In the genomic region with DNA sequence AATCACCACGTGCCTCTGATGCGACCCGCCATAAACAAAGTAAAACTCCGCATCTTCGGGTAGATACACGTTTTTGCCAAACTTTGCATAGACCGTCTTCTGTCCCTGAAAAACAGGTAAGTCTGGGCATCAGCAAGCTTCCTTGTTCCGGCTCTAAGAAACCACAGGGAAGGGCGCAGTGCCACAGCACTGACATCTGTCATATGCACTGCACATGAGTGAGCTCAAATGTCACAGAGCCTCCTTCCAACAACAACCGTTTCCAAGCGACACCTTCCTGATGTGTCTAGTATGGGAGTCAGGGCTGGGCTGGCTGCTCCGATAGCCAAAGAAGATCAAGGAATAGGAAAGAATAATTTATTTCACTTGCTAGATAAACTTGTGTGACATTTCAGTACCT, we compare ENCODE assay signal across 28 mouse cellular contexts.
"Had no signal": no experiment of that assay in that cellular context is flagged by ENCODE, and none has a peak within 500 bp of the region (broad histone marks: within the 10 kb centered on the region; RNA-seq: fewer than 3 reads in every experiment).

No protein-coding gene starts in this region.

- H3K4me3 ChIP-seq: gastrocnemius, adult 2 months; heart, adult 2 months; heart, embryonic 13.5 days; heart, embryonic 15.5 days; hindbrain, embryonic 10.5 days; hindbrain, embryonic 12.5 days; intestine, embryonic 15.5 days; layer of hippocampus, adult 2 months; left cerebral cortex, adult 2 months; limb, embryonic 10.5 days; limb, embryonic 12.5 days had no signal

- H3K4me2 ChIP-seq: heart, embryonic 11.5 days; heart, embryonic 13.5 days; heart, embryonic 15.5 days; hindbrain, embryonic 12.5 days; hindbrain, embryonic 14.5 days; intestine, embryonic 15.5 days; limb, embryonic 12.5 days; liver, embryonic 11.5 days had no signal

- H3K9me3 ChIP-seq: heart, embryonic 15.5 days; hindbrain, embryonic 12.5 days; intestine, embryonic 15.5 days; limb, embryonic 10.5 days; limb, embryonic 12.5 days had no signal

- H3K27me3 ChIP-seq: heart, embryonic 13.5 days; heart, embryonic 15.5 days; hindbrain, embryonic 12.5 days; intestine, embryonic 15.5 days; limb, embryonic 12.5 days had no signal

- ATAC-seq: hindbrain, embryonic 16.5 days; inflammation-experienced regulatory T-cells, adult 6 months; intestine, embryonic 15.5 days; intestine, postnatal 0 days had no signal

- H3K4me1 ChIP-seq: hindbrain, embryonic 12.5 days; intestine, embryonic 15.5 days; limb, embryonic 10.5 days had no signal

- H3K27ac ChIP-seq: heart, embryonic 13.5 days; hindbrain, embryonic 10.5 days; hindbrain, embryonic 12.5 days; hindbrain, embryonic 14.5 days; intestine, embryonic 15.5 days; layer of hippocampus, adult 2 months; left cerebral cortex, adult 2 months; limb, embryonic 10.5 days; limb, embryonic 12.5 days; liver, embryonic 14.5 days had no signal

- H3K9ac ChIP-seq: heart, embryonic 13.5 days; heart, embryonic 15.5 days; hindbrain, embryonic 12.5 days; hindbrain, embryonic 14.5 days; intestine, embryonic 15.5 days; limb, embryonic 12.5 days; liver, embryonic 14.5 days had no signal

- DNase-seq: gastrocnemius, adult 2 months; gastrocnemius, postnatal 10 days; gastrocnemius, postnatal 25 days; heart, adult 2 months; heart, postnatal 14 days; heart, postnatal 4 days; kidney, adult 18-20 months; kidney, adult 8-10 months; kidney, postnatal 10 days; kidney, postnatal 25 days; kidney, postnatal 4 days; liver had no signal

- H3K36me3 ChIP-seq: heart, embryonic 15.5 days; hindbrain, embryonic 10.5 days; hindbrain, embryonic 12.5 days; intestine, embryonic 15.5 days; limb, embryonic 10.5 days; limb, embryonic 12.5 days had no signal
